Mouse (Mus musculus) midbrain, embryonic 10.5 days (tissue): Measurements from ENCODE around the gene Gm5244. TPM values are rescaled to one million over a fixed set of nuclear protein-coding genes. Genes with fewer than 3 reads are reported as not detected.

Experiments
- DNase-seq: peaks from one replicate; pipeline ENCODE4 v3.0.0-alpha.2; 2017; ENCODE audit warnings: low spot score
- H3K27ac ChIP-seq: fragments of 300-500 bp; sonication (generic); replicated peaks from 2 replicates; pipeline ENCODE4 v1.5.1; 2016; ENCODE audit warnings: mild to moderate bottlenecking
- H3K27me3 ChIP-seq: fragments of 300-500 bp; sonication (generic); 2 replicates; pipeline ENCODE4 v1.6.1; 2016; ENCODE audit warnings: low read depth, mild to moderate bottlenecking; ENCODE audit not compliant: poor library complexity, severe bottlenecking
- H3K36me3 ChIP-seq: fragments of 300-500 bp; sonication (generic); 2 replicates; pipeline ENCODE4 v1.6.1; 2016; ENCODE audit warnings: mild to moderate bottlenecking, moderate library complexity
- H3K4me1 ChIP-seq: fragments of 300-500 bp; sonication (generic); 2 replicates; pipeline ENCODE4 v1.6.1; 2016
- H3K4me3 ChIP-seq: fragments of 300-500 bp; sonication (generic); 2 replicates; pipeline ENCODE4 v1.5.1; 2016; ENCODE audit warnings: mild to moderate bottlenecking, moderate library complexity
- H3K9me3 ChIP-seq: fragments of 300-500 bp; sonication (generic); replicated peaks from 2 replicates; pipeline ENCODE4 v1.6.1; 2016; ENCODE audit warnings: mild to moderate bottlenecking
- WGBS: fragments of 180-500 bp; shearing (Covaris S2); methylation state at CpG from one replicate; pipeline ENCODE4 v1.1.7; 2016; 5-methylcytosine and 5-hydroxymethylcytosine counted together
- polyA plus RNA-seq: library from polyadenylated mRNA; unstranded; fragments of >200 nt; fragmentation: Nextera tagmentation; extraction: Ambion mirVana; gene quantifications from 2 replicates; pipeline ENCODE4 v1.2.1, GENCODE M21; 2016

Gene Gm5244
- polyA plus RNA-seq, result not detected in 2 replicates

DNA sequence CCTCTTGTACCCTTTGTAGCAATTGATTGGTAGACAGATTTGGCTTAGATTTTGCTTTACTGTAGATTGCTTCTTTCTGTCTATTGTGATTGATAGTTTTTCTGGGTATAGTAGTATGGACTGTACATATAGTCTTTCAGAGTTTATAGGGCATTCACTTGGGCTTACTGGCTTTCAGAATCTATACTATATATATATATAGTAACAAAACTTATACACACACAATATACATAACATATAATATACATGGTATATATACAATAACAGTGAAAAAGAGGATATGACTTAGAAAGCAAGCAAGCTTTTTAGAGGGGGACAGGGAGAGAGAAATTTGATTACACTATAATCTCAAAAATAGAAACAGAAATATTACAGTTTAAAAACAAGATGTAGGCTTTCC lies at the start of gene Gm5244:
Gene Gm5244, plus strand, starts transcription at position 301 of the 400 bp plus-strand sequence.
- DNase-seq, result no peak
- no peaks in the 10 kb centered on the region for H3K36me3 ChIP-seq

GRCm38 (mm10) chr19:12797071-12797470 lies 49.4 kb upstream of the Gm5244 start:
- H3K9me3 ChIP-seq, result no peaks in the 10 kb centered on the region
- H3K27me3 ChIP-seq, result no peaks in the 10 kb centered on the region
- peak overlapping the region; percentile 99 for H3K27ac ChIP-seq
- 2% methylated on average over 7 of the region's 7 CpGs for WGBS
- no peak for DNase-seq
- no peaks in the 10 kb centered on the region for H3K36me3 ChIP-seq
- peak overlapping the region; percentile 87 for H3K4me3 ChIP-seq
- peaks cover 28% of the 10 kb centered on the region for H3K4me1 ChIP-seq

More for the DNA sequence above, at the start of gene Gm5244:
- H3K27me3 ChIP-seq, result no peaks in the 10 kb centered on the region
- no peak within 1 kb of the TSS for H3K4me3 ChIP-seq
- no peaks in the 10 kb centered on the region for H3K4me1 ChIP-seq
- no peak within 1 kb of the TSS for H3K27ac ChIP-seq
- peaks cover 4% of the 10 kb centered on the region; the same call in 1 of the 2 replicates for H3K9me3 ChIP-seq

GRCm38 (mm10) chr19:12798404-12798803 lies 48.1 kb upstream of the Gm5244 start:
- Histone ChIP-seq H3K4me1 (peaks cover 16% of the 10 kb centered on the region), H3K27ac (no peak overlapping the region), H3K4me3 (no peak overlapping the region), H3K27me3 (no peaks in the 10 kb centered on the region), H3K9me3 (no peaks in the 10 kb centered on the region), H3K36me3 (no peaks in the 10 kb centered on the region)
- DNase-seq, result no peak
- 80% methylated on average over 4 of the region's 4 CpGs for WGBS

DNA sequence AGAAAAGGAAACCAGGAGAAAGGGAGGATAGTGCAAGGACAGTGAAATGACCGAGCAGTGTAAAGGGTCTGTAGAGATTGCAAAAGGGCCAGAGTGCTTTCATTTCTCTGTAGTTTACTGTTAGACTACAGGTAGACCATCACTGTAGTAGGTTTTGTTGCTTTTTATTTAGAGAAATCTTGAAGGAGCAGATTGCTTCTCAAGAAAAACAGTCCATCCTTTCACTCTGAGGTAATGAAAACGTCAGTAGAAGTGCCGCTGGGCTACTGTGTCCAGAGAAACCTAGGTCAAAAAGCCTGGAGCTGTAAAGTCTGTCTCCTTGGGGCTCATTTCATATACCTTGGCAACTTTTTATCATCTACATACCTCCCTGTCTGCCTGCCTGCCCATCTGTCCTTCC lies 47.4 kb upstream of the Gm5244 start:
- no peak overlapping the region for H3K27ac ChIP-seq
- no peaks in the 10 kb centered on the region for H3K36me3 ChIP-seq
- no peaks in the 10 kb centered on the region for H3K9me3 ChIP-seq
- no peak for DNase-seq
- WGBS, result 91% methylated on average over 3 of the region's 3 CpGs
- H3K4me1 ChIP-seq, result peaks cover 10% of the 10 kb centered on the region
- H3K4me3 ChIP-seq, result no peak overlapping the region
- no peaks in the 10 kb centered on the region for H3K27me3 ChIP-seq

GRCm38 (mm10) chr19:12800621-12801020 lies 45.9 kb upstream of the Gm5244 start:
- Histone ChIP-seq H3K27me3 (no peaks in the 10 kb centered on the region), H3K27ac (no peak overlapping the region), H3K4me1 (peaks cover 10% of the 10 kb centered on the region), H3K9me3 (no peaks in the 10 kb centered on the region), H3K4me3 (no peak overlapping the region), H3K36me3 (no peaks in the 10 kb centered on the region)
- no peak for DNase-seq
- 77% methylated on average over 2 of the region's 2 CpGs for WGBS

DNA sequence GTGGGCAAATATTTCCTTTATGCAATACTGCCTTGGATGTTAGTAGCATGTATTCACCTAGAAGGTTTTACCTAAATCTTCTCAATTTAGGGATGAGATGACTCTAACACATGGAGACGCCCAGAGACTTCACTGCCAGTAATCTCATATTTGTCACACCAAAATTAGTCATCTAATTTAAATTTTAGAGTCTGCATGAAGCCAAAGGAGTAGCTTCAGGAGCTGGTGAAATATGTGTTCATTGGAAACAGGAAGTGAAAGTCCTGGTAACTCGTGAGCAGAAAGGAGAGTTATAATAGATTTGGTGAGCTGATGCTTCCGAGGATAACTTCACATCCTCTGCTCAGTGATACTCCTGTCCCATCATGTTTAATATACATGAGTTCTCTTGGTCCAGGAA lies 45.4 kb upstream of the Gm5244 start:
- WGBS, result 89% methylated on average over 3 of the region's 3 CpGs

GRCm38 (mm10) chr19:12802830-12803229 lies 43.7 kb upstream of the Gm5244 start:
- Histone ChIP-seq H3K27ac (no peak overlapping the region), H3K4me3 (no peak overlapping the region), H3K9me3 (no peaks in the 10 kb centered on the region), H3K27me3 (no peaks in the 10 kb centered on the region), H3K4me1 (0 out of 2 replicates have a peak, but pooled peaks cover 2% of the 10 kb centered on the region), H3K36me3 (no peaks in the 10 kb centered on the region)
- 87% methylated on average over 3 of the region's 3 CpGs for whole genome bisulfite sequencing
- DNase-seq, result no peak

More for the DNA sequence above, 45.4 kb upstream of the Gm5244 start:
- peaks cover 10% of the 10 kb centered on the region for H3K4me1 ChIP-seq
- no peak overlapping the region for H3K4me3 ChIP-seq
- H3K27me3 ChIP-seq, result no peaks in the 10 kb centered on the region
- H3K9me3 ChIP-seq, result no peaks in the 10 kb centered on the region
- DNase-seq, result no peak
- H3K27ac ChIP-seq, result no peak overlapping the region
- H3K36me3 ChIP-seq, result no peaks in the 10 kb centered on the region

DNA sequence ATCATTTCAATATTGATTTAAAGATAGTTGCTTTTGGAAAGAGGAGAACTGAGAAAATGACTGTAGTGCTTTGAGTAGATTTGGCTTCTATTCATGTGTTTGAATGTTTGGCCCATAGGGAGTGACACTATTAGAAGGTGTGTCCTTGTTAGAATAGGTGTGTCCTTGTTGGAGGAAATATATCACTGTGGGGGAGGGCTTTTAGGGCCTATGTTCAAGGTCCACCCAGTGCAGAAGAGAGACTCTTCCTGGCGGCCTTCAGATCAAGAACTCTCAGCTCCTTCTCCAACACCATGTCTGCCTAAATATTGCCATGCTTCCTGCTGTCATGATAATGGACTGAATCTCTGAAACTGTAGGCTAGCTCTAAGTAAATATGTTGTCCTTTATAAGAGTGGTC lies 42.2 kb upstream of the Gm5244 start:
- Histone ChIP-seq H3K27ac (no peak overlapping the region), H3K36me3 (no peaks in the 10 kb centered on the region), H3K9me3 (no peaks in the 10 kb centered on the region), H3K4me1 (no peaks in the 10 kb centered on the region), H3K27me3 (no peaks in the 10 kb centered on the region), H3K4me3 (no peak overlapping the region)
- WGBS, result 96% methylated on average over 1 of the region's 1 CpGs
- no peak for DNase-seq

DNA sequence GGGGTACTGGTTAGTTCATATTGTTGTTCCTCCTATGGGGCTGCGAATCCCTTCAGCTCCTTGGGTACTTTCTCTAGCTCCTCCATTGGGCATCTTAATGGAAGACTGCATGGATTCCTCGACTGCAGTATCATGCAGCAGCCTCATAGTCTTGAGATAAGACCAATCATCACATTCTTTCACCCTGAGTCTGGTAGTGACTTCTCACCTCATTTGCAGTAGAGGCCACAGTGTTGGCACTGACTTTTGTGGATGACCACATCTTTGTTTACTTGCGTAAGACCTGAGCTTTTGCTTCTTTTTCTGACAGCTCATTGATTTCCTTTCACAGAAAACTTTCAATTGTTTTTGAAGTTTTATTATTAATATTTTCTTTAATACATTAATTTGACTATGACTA lies 40.8 kb upstream of the Gm5244 start:
- Histone ChIP-seq H3K9me3 (no peaks in the 10 kb centered on the region), H3K27me3 (no peaks in the 10 kb centered on the region), H3K36me3 (no peaks in the 10 kb centered on the region), H3K4me1 (no peaks in the 10 kb centered on the region), H3K27ac (no peak overlapping the region), H3K4me3 (no peak overlapping the region)
- WGBS, result 83% methylated on average over 3 of the region's 3 CpGs
- DNase-seq, result no peak

GRCm38 (mm10) chr19:12806214-12806613 lies 40.3 kb upstream of the Gm5244 start:
- no peak overlapping the region for H3K4me3 ChIP-seq
- DNase-seq, result no peak
- H3K27me3 ChIP-seq, result no peaks in the 10 kb centered on the region
- 75% methylated on average over 2 of the region's 2 CpGs for WGBS
- no peaks in the 10 kb centered on the region for H3K36me3 ChIP-seq
- H3K9me3 ChIP-seq, result no peaks in the 10 kb centered on the region
- no peaks in the 10 kb centered on the region for H3K4me1 ChIP-seq
- no peak overlapping the region for H3K27ac ChIP-seq

- H3K9me3 ChIP-seq, result no peaks in the 10 kb centered on the region
- H3K4me3 ChIP-seq, result no peak overlapping the region
- H3K27me3 ChIP-seq, result no peaks in the 10 kb centered on the region
- no peaks in the 10 kb centered on the region for H3K36me3 ChIP-seq
- DNase-seq, result no peak
- H3K27ac ChIP-seq, result no peak overlapping the region
- H3K4me1 ChIP-seq, result no peaks in the 10 kb centered on the region
- WGBS, result 78% methylated on average over 1 of the region's 1 CpGs
Observed at GRCm38 (mm10) chr19:12812644-12813364, 33.7 kb upstream of the Gm5244 start.

- Histone ChIP-seq H3K9me3 (no peaks in the 10 kb centered on the region), H3K27me3 (no peaks in the 10 kb centered on the region), H3K27ac (no peak overlapping the region), H3K4me3 (no peak overlapping the region), H3K4me1 (no peaks in the 10 kb centered on the region), H3K36me3 (no peaks in the 10 kb centered on the region)
- no peak for DNase-seq
- WGBS, result 95% methylated on average over 1 of the region's 1 CpGs
Observed at GRCm38 (mm10) chr19:12813883-12814282, 32.6 kb upstream of the Gm5244 start.

DNA sequence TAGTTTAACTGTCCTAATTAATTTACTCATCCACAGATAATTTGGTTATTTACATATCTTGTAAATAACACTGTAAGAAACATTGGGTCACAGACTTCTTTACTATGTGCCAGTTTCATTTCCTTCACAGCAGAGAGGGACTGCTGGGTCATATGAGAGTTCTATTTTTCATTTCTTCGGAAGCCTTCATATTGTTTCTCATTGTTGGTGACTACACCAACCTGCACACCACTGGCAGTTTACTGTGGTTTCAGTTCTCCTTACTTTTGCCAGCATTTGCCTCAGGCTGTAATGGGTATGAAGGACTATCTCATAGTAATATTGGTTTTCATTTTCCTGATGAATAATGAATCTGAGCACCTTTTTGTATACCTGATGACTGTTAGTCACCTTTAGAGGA lies 28.0 kb upstream of the Gm5244 start:
- WGBS, result 83% methylated on average over 1 of the region's 1 CpGs

More for the DNA sequence above, 28.0 kb upstream of the Gm5244 start:
- DNase-seq, result no peak
- Histone ChIP-seq H3K9me3 (no peaks in the 10 kb centered on the region), H3K4me3 (no peak overlapping the region), H3K27me3 (no peaks in the 10 kb centered on the region), H3K36me3 (no peaks in the 10 kb centered on the region), H3K4me1 (no peaks in the 10 kb centered on the region), H3K27ac (no peak overlapping the region)
